Mouse (Mus musculus) limb, embryonic 14.5 days (tissue): Measurements from ENCODE around the gene Rap1a. TPM values are rescaled to one million over a fixed set of nuclear protein-coding genes. Genes with fewer than 3 reads are reported as not detected.

ENCODE experiments used
- ATAC-seq: fragments of 200-750 bp; cut with Nextera tagmentation; 2 replicates; pipeline ENCODE4 v1.8.0; 2017; ENCODE audit warnings: low read depth, moderate number of reproducible peaks, moderate TSS enrichment; ENCODE audit not compliant: low FRiP score
- DNase-seq: peaks from one replicate; pipeline ENCODE4 v3.0.0-alpha.2; 2015; ENCODE audit warnings: low spot score
- H3K27ac ChIP-seq: fragments of 300-500 bp; sonication (generic); replicated peaks from 2 replicates; pipeline ENCODE4 v1.5.1; 2014; ENCODE audit warnings: low read depth, mild to moderate bottlenecking, low read length, moderate library complexity, mixed read lengths
- H3K27me3 ChIP-seq: fragments of 300-500 bp; sonication (generic); 2 replicates; pipeline ENCODE4 v1.6.1; 2014; ENCODE audit warnings: low read length, mixed read lengths; ENCODE audit not compliant: control insufficient read depth, insufficient read depth
- H3K36me3 ChIP-seq: fragments of 300-500 bp; sonication (generic); 2 replicates; pipeline ENCODE4 v1.6.1; 2014; ENCODE audit warnings: mild to moderate bottlenecking, low read length, moderate library complexity, mixed read lengths; ENCODE audit not compliant: control insufficient read depth, insufficient read depth
- H3K4me1 ChIP-seq: fragments of 300-500 bp; sonication (generic); 2 replicates; pipeline ENCODE4 v1.6.1; 2014; ENCODE audit warnings: antibody characterized with exemption, low read length, mixed read lengths; ENCODE audit not compliant: control insufficient read depth, insufficient read depth
- H3K4me2 ChIP-seq: fragments of 300-500 bp; sonication (generic); replicated peaks from 2 replicates; pipeline ENCODE4 v1.6.1; 2014; ENCODE audit warnings: low read depth, mild to moderate bottlenecking, low read length, moderate library complexity; ENCODE audit not compliant: severe bottlenecking
- H3K4me3 ChIP-seq: fragments of 300-500 bp; sonication (generic); replicated peaks from 2 replicates; pipeline ENCODE4 v1.5.1; 2014; ENCODE audit warnings: low read length
- H3K9ac ChIP-seq: fragments of 300-500 bp; sonication (generic); 2 replicates; pipeline ENCODE4 v1.6.1; 2014; ENCODE audit warnings: mild to moderate bottlenecking, low read depth, low read length, moderate library complexity; ENCODE audit not compliant: severe bottlenecking
- H3K9me3 ChIP-seq: fragments of 300-500 bp; sonication (generic); 2 replicates; pipeline ENCODE4 v1.6.1; 2016; ENCODE audit warnings: low read length; ENCODE audit not compliant: control insufficient read depth
- POLR2A ChIP-seq: fragments of 200-500 bp; IDR thresholded peaks from 2 replicates; pipeline ENCODE4 v1.8.0; 2012; ENCODE audit warnings: inconsistent platforms, mild to moderate bottlenecking, moderate library complexity, borderline replicate concordance; ENCODE audit not compliant: insufficient read depth, insufficient read length; ENCODE audit errors: extremely low read depth
- WGBS: fragments of 180-500 bp; shearing (Covaris S2); extraction: QIAGEN DNeasy Blood & Tissue Kit; methylation state at CpG from one replicate; pipeline ENCODE4 v1.1.7; 2014; 5-methylcytosine and 5-hydroxymethylcytosine counted together
- polyA plus RNA-seq, 2 experiments: library from polyadenylated mRNA; depleted of rRNA in 1 of 2; stranded (reverse) in 1 of 2; unstranded in 1 of 2; fragments of >200 nt; fragmentation: Nextera tagmentation in 1 of 2; extraction: Ambion mirVana in 1 of 2; gene quantifications; 2 replicates each; pipeline versions ENCODE4 v1.2.1 to v1.2.3; 2012 to 2014

Rap1a gene
- polyA plus RNA-seq, 2 experiments: 45.1 to 77.7 TPM

DNA sequence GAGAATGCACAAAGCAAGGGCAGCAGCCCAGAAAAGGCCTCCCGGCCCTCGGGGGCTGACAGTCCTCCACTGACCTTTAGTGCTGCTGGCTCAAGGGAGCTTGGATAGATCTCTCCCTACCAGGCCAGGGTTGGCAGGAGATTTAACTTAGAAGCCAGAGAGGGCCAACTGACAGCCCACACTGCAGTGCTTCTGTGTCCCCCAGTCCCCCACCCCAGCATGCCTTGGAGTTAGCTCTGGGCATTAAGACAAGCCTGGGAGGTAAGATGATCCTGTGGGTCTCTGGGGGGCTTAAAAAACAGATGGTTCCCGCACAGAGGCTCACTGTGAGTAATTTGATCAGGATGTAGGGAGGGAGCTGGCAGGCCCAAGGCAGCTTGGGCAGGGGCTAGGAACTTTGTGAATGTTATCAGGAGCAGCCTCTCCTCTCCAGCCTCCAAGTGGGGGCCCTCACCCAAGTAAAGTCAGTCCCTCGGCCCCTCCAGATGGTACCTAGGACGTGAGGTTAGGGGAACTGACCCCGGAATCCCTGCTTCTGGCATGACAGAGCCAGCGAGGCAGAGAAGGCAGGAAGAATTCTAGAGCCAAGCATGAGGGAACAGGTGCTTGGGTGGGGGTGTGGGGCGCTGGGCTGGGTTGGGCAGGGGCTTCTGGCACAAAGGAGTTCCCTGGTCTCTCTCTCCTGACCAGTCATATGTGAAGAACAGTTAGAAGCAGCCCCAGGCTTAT is 86.9 kb downstream of the Rap1a start:
- 10% methylated on average over 7 of the region's 8 CpGs for WGBS
- peak; percentile 83 for ATAC-seq
- Histone ChIP-seq H3K27me3 (no peaks in the 10 kb centered on the region), H3K9me3 (no peaks in the 10 kb centered on the region), H3K9ac (peak overlapping the region; percentile 21; the same call in 1 of the 2 replicates), H3K36me3 (no peaks in the 10 kb centered on the region), H3K4me3 (no peak overlapping the region), H3K4me1 (peaks cover 9% of the 10 kb centered on the region), H3K4me2 (no peak overlapping the region), H3K27ac (peak overlapping the region; percentile 13; the same call in 1 of the 2 replicates)
- DNase-seq: peak; percentile 68
- TF ChIP-seq POLR2A: no peak

DNA sequence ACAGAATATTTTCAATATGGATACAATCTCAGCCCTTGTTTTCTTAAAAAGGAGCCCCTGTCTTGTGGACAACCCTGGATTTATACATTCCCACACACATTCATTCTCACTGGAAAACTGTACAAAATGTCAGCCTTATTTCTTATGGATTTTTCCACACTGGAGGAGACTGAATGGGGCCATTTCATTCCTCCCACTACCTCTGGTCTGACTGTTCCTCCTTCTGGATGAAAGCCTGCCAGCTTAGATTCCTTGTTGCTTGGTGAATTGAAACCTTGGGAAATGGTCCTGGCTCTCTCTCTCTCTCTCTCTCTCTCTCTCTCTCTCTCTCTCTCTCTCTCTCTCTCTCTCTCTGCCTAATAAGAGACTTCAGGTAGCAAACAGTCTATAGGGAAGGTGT is 88.3 kb downstream of the Rap1a start:
- Histone ChIP-seq H3K4me1 (peaks cover 9% of the 10 kb centered on the region), H3K9ac (no peak overlapping the region), H3K9me3 (no peaks in the 10 kb centered on the region), H3K4me3 (no peak overlapping the region), H3K36me3 (no peaks in the 10 kb centered on the region), H3K27ac (no peak overlapping the region), H3K27me3 (no peaks in the 10 kb centered on the region), H3K4me2 (no peak overlapping the region)
- ATAC-seq (no peak), DNase-seq (no peak)
- TF ChIP-seq POLR2A: no peak

DNA sequence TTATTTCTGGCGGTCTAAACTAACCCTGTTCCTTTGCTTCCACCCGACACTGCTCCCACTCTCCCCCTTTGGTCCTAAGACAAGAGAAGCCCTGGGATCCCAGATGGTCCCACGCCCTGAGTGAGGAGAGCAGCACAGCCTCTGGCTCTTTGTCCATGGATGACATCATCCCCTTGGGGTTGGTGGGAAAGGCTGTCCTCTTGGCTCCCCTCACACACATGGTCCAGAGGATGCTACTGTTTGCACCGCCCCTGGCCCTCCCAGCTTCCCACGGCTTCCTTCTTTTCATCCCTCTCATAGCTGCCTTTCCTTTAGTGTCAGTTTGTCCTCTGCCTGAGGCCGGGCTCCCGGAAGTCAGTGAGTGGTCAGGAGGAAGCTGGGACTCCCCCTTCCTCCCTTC is 89.4 kb downstream of the Rap1a start:
- no peaks in the 10 kb centered on the region for H3K36me3 ChIP-seq
- H3K4me1 ChIP-seq: peaks cover 9% of the 10 kb centered on the region
- no peaks in the 10 kb centered on the region for H3K9me3 ChIP-seq
- no peak overlapping the region for H3K4me3 ChIP-seq
- H3K4me2 ChIP-seq: no peak overlapping the region
- TF ChIP-seq POLR2A: no peak
- no peak overlapping the region for H3K27ac ChIP-seq
- 75% methylated on average over 7 of the region's 7 CpGs for WGBS
- peak; percentile 14 for DNase-seq
- no peaks in the 10 kb centered on the region for H3K27me3 ChIP-seq
- no peak overlapping the region for H3K9ac ChIP-seq
- no peak for ATAC-seq

DNA sequence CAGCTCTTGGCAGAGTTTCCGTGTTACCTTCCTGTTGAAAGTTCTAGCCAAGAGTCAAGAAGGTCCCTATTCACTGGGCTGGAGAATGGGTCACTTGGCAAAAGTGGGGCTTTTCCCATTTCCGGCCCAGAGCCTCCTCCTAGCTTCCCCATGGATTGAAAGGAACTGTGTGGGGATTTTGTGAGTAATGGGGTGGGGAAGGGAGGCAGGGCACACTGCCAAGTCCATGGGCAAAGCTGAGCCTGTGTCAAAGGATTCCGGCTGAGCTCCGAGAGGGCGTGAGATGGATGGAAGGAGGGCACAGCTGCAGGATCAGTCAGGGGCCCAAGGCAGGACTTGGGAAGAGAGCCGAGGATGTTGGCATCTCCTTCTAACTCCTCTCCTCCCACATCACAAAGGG is 90.9 kb downstream of the Rap1a start:
- no peak for TF ChIP-seq POLR2A
- Histone ChIP-seq H3K4me3 (no peak overlapping the region), H3K9ac (no peak overlapping the region), H3K9me3 (no peaks in the 10 kb centered on the region), H3K27me3 (peaks cover 7% of the 10 kb centered on the region; the same call in 1 of the 2 replicates), H3K27ac (no peak overlapping the region), H3K4me2 (no peak overlapping the region), H3K4me1 (peaks cover 9% of the 10 kb centered on the region), H3K36me3 (no peaks in the 10 kb centered on the region)
- DNase-seq: peak; percentile 52
- no peak for ATAC-seq
- 67% methylated on average over 6 of the region's 6 CpGs for WGBS

DNA sequence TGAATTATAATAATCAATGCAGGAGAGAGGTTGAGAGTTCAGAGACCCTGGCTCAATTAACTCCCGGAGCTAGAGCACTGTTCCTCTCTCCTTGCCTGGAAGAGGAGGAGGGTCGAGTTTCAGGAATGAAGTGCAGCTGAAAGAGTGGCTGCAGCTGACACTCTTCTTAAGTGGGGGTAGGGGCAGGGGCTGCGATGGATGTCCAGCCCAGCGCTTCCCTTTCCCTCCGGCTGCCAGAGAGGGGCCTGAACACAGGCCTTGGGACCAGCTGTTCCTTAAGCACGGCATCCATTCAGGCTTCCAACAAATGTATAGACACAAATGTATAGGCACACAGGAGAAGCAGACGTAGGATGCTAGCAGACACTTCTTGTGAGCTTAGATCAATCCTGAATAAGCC is 93.5 kb downstream of the Rap1a start:
- DNase-seq (peak; percentile 24), ATAC-seq (peak; percentile 19; the same call in 1 of the 2 replicates)
- H3K4me1 ChIP-seq: no peaks in the 10 kb centered on the region
- peaks cover 15% of the 10 kb centered on the region; the same call in 1 of the 2 replicates for H3K27me3 ChIP-seq
- no peaks in the 10 kb centered on the region for H3K9me3 ChIP-seq
- no peak overlapping the region for H3K27ac ChIP-seq
- TF ChIP-seq POLR2A: no peak
- no peak overlapping the region for H3K4me3 ChIP-seq
- H3K9ac ChIP-seq: no peak overlapping the region
- no peak overlapping the region for H3K4me2 ChIP-seq
- no peaks in the 10 kb centered on the region for H3K36me3 ChIP-seq
- 20% methylated on average over 7 of the region's 7 CpGs for WGBS
